Mouse (Mus musculus) frontal cortex, postnatal 10 days (tissue): ENCODE measurements around the gene Ppp1r16b.

ENCODE experiments used
- DNase-seq, 2 experiments: peaks; one replicate each; pipeline ENCODE4 v3.0.0; 2022; ENCODE audit warnings: low spot score in 2 of 2, mixed read lengths in 1 of 2

Ppp1r16b gene

DNA sequence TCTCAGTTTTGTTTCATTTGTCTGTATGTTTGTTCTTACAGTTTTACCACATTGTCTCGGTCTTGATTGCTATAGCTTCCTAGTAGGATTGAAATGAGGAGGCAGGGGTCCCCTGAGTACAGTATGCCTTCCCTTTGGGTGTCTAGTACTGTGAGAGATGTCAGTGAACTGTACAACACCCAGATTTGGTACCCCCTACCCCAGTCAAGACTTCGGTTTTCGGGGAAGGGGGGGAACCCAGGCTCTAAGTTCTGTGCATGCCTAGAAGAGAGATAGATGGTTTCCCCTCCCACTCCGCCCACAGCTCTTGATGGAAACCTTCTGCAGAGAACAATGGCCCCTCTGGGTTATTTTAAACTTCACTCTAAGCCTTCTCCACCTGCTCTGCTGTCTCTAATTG is at the start of gene Ppp1r16b:
Gene Ppp1r16b (plus strand): TSS at position 301 of the 400 bp plus-strand sequence.
- DNase-seq: no peak

DNA sequence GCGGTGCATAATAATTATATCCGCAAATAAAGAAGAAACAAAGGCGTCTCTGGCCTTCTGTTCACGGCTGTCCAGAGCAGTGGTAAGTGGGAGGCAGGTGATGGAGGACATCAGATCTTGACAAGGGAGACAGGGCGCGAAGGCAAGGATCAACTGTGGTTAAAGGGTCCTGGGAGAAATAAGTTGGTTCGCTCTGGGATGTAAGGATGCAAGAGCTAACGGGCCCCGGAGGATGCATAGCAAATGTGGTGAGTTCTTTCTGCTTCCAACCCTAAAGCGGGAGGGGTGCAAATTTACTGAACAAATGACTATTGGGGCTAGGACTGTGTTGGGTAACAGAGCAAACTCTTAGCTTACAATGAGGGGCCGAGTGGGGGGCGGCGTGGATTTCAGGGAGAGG is 49.5 kb upstream of the Ppp1r16b start:
- DNase-seq: no peak

DNA sequence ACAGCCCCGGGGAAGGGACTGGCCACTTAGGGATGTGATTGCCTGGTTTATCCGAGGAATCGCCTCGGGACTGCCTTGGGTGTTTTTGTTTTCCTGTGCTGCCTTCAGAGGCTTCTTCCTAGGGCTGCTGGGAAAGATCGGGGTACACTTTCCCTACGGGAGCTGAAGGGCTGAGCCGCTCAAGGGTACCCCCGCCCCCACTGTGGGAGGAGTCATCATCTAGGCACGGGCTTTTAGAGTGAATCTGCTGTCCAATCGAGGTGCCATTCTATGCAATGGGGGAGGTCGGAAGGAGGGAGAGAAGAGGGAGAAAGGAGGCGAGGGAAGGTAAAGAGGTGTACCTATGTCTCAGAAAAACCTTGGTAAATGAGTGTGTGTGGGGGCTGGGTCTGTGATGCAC is 48.9 kb upstream of the Ppp1r16b start:
- peak in 1 of 2 experiments; percentile 37 for DNase-seq

DNA sequence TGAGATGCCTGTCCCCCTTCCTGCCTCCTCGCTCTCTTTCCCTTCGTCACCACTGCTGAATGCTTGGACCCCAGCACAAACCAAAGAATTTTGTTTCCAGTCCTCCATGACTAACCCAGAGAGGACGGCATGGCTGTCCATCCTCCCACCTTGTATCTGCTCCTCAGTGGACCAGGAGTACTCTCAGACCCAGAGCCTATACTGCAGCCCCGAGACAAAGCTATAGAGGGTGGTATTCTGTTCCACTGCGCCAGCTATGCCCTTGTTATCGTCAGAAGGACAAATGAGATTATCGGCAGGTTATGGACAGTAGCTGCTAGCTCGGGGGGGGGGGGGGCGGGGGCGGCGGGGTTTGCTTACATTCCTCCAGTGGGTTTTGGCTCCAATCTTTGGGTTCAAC is 48.4 kb upstream of the Ppp1r16b start:
- no peak for DNase-seq

- DNase-seq: peak; percentile 87 to 90
Observed at GRCm38 (mm10) chr2:158624718-158625222, 40.4 kb upstream of the Ppp1r16b start, which contains the start of gene Actr5. TSS of gene Actr5 (plus strand) at chr2:158624888.

- DNase-seq: no peak
Observed at GRCm38 (mm10) chr2:158625231-158625630, 40.0 kb upstream of the Ppp1r16b start.

- DNase-seq: no peak
Observed at GRCm38 (mm10) chr2:158625697-158626096, 39.5 kb upstream of the Ppp1r16b start.

GRCm38 (mm10) chr2:158628858-158629257 is 36.3 kb upstream of the Ppp1r16b start:
- DNase-seq: no peak

- DNase-seq: no peak
Observed at GRCm38 (mm10) chr2:158629414-158629813, 35.8 kb upstream of the Ppp1r16b start.

- no peak for DNase-seq
Observed at GRCm38 (mm10) chr2:158631873-158632272, 33.3 kb upstream of the Ppp1r16b start.

DNA sequence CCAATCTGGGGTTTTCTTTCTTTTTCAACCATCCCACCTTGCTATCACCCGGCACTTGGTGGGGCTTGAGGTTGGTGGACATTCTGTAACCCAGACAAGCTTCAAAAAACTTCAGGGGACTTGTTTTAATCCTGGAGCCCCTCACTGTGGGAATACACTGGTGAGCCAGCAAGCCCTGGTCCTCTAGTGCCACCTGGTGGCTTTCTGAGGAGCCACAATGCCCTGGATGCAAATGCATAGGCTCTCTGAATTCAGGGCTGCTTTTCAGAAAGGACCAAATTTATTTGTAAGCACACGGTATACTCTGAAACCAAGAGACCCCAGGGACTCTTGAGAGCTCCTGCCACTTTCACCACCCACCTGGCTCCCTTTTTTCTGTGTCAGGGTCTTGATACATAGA is 23.3 kb upstream of the Ppp1r16b start:
- peak in 1 of 2 experiments; percentile 69 for DNase-seq

GRCm38 (mm10) chr2:158642587-158642986 is 22.6 kb upstream of the Ppp1r16b start:
- no peak for DNase-seq

DNA sequence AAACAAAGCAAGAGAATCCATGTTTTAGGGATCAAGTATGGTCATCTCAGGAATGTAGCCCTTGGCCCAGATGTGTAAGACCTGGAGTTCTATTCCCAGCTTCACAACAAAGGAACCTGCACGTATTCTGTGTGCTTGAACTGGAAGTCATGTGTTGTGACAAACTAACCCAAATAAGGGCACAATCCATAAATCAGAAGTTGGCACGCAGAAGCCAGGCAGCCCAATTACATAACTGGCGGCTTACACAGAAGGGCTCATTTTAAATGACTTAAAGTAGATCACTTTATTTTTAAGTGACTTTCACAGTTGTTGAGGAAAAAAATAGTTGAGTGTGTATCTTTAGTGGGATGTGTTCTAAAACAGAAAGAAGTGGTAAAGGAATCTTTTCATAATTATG is 21.4 kb upstream of the Ppp1r16b start:
- DNase-seq: no peak

GRCm38 (mm10) chr2:158651159-158651908 is 13.9 kb upstream of the Ppp1r16b start:
- no peak for DNase-seq

- peak; percentile 59 to 76 for DNase-seq
Observed at GRCm38 (mm10) chr2:158652985-158653384, 12.2 kb upstream of the Ppp1r16b start.

GRCm38 (mm10) chr2:158654717-158655116 is 10.5 kb upstream of the Ppp1r16b start:
- DNase-seq: no peak

DNA sequence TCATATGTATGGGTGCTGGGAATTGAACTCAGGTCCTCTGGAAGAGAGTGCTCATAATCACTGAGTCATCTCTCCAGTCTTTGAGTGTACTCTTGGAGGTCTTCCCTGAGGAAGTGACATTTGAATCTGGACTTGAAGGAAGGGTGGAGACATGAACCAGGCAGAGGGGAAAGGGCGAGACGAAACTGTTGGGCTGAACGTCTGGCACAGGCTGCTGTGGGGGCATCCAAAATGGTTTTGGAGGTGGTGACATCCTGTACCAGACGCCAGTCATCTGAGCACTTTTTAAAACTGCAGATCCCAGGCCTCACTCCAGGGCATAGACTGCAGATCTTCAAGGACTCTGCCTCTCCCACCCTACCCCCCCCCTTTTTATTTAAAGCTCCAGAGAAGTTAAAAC is 9.4 kb upstream of the Ppp1r16b start:
- no peak for DNase-seq

GRCm38 (mm10) chr2:158658822-158659221 is 6.4 kb upstream of the Ppp1r16b start:
- no peak for DNase-seq

DNA sequence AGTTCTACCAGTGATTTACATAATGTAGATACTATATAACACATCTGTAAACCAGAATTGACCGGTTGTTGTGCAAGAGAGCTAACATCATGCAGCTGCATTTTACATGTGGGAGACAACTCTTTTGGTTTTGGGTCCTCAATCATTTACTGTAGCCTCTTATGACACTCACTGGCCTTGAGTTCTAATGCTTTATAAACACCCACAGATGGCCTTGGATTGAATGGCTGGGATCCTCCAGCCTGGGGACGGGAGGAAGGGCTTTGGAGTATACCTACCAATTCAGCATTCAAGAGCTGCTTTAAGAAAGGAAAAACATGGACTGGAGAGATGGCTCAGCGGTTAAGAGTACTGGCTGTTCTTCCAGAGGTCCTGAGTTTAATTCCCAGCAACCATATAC is 5.9 kb upstream of the Ppp1r16b start:
- no peak for DNase-seq

DNA sequence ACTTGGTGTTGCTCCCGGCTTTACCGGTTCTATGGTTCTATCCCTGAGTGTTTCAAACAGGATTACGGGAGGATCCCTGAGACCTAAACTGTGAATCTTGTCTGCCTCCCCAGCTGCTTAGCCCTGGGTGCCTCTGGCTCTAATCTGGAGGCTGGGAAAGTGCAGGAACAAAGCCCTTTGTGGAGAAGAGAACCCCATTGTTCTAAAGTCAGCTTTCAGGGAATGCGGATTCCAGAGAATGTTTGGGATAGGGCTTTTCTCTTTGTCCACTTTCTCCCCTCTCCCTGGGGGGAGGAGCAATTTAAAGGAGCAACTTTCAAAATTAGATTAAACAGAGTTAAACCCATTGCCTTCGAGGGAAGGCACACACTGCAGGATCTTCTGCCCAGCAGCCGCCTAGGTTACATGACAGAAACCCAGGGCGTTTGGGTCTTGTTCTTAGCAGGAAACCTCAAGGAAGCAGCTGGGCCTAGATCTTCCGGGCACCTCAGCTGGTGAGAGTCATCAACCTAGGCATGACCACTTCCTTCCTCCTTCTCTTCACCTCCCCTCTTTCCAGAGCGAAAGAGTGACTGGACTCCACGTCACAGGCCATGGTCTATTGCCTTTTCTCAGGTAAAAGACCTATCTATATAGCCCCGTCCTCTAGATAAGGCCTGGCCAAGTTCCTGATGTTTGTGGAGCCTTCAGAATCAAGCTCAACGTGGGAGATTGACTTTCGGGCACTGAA is 1.0 kb downstream of the Ppp1r16b start:
- no peak for DNase-seq

- DNase-seq: peak; percentile 62 to 68
Observed at GRCm38 (mm10) chr2:158667022-158667670, 1.9 kb downstream of the Ppp1r16b start.
